Mouse (Mus musculus) spleen, adult 2 months (tissue): Measurements from ENCODE around the gene Abr.

Experiments used
- CTCF ChIP-seq: fragments of 200-500 bp; IDR thresholded peaks from 2 replicates; pipeline ENCODE4 v1.5.1; 2011; ENCODE audit warnings: mild to moderate bottlenecking, inconsistent platforms; ENCODE audit not compliant: insufficient read depth, insufficient read length, insufficient replicate concordance; ENCODE audit errors: extremely low read depth
- POLR2A ChIP-seq: fragments of 200-500 bp; IDR thresholded peaks from 2 replicates; pipeline ENCODE4 v1.6.1; 2011; ENCODE audit warnings: low read depth, low read length, inconsistent platforms

DNA sequence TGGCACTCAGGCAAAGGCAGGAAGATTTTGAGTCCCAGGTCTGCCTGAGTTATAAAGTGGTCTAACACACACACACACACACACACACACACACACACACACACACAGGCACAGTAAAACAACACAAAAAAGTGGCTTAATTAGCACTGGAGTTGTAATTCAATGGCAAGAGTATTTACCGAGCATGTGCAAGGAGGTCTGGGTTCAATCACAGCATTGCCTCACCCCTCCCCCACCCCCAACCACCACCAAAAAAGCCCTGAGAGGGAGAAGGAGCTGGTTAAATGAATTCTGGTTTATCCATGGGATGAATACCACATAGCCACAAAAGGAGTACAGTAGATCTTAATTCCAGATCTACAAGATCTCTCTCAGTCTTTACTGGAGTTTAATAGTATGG is 122.1 kb downstream of the Abr start:
- no peak for TF ChIP-seq POLR2A
- TF ChIP-seq CTCF = no peak
